Mouse (Mus musculus): ENCODE data around the gene Smim4. TPM values are rescaled to one million over a fixed set of nuclear protein-coding genes. Genes with fewer than 3 reads are reported as not detected.

The Smim4 gene
- polyA plus RNA-seq, 1 experiment from 2014 or later: 89.9 TPM

GRCm38 (mm10) chr14:31165458-31165857, 36.7 kb upstream of the Smim4 start:
- H3K36me3 ChIP-seq: peaks cover 10% of the 10 kb centered on the region
- peaks cover 37% of the 10 kb centered on the region; the same call in 1 of the 2 replicates for H3K4me1 ChIP-seq (replicated peaks)
- H3K9me3 ChIP-seq: no peaks in the 10 kb centered on the region
- H3K27me3 ChIP-seq: no peaks in the 10 kb centered on the region
- no peak overlapping the region for H3K4me2 ChIP-seq
- WGBS: 58% methylated on average over 7 of the region's 7 CpGs
- no peak overlapping the region for H3K27ac ChIP-seq (replicated peaks)
- no peak for ATAC-seq (ENCODE audit: low read depth)
- 0 out of 2 replicates have a peak overlapping the region, but pooled peaks have one; percentile 22 for H3K9ac ChIP-seq
- H3K4me3 ChIP-seq: no peak overlapping the region

GRCm38 (mm10) chr14:31165010-31165409, 36.3 kb upstream of the Smim4 start:
- H3K4me1 ChIP-seq (replicated peaks): peaks cover 37% of the 10 kb centered on the region; the same call in 1 of the 2 replicates
- H3K36me3 ChIP-seq: peaks cover 6% of the 10 kb centered on the region
- 66% methylated on average over 2 of the region's 2 CpGs for WGBS
- no peak for ATAC-seq (ENCODE audit: low read depth)
- no peak overlapping the region for H3K27ac ChIP-seq (replicated peaks)
- H3K4me3 ChIP-seq: no peak overlapping the region
- no peak overlapping the region for H3K9ac ChIP-seq
- H3K4me2 ChIP-seq: no peak overlapping the region
- no peaks in the 10 kb centered on the region for H3K9me3 ChIP-seq
- no peaks in the 10 kb centered on the region for H3K27me3 ChIP-seq

GRCm38 (mm10) chr14:31164067-31164466, 35.3 kb upstream of the Smim4 start:
- no peak for ATAC-seq (ENCODE audit: low read depth)
- H3K9me3 ChIP-seq: no peaks in the 10 kb centered on the region
- 85% methylated on average over 8 of the region's 8 CpGs for WGBS
- no peak overlapping the region for H3K9ac ChIP-seq
- H3K27ac ChIP-seq (replicated peaks): no peak overlapping the region
- peaks cover 37% of the 10 kb centered on the region; the same call in 1 of the 2 replicates for H3K4me1 ChIP-seq (replicated peaks)
- no peaks in the 10 kb centered on the region for H3K27me3 ChIP-seq
- H3K36me3 ChIP-seq: no peaks in the 10 kb centered on the region
- no peak overlapping the region for H3K4me3 ChIP-seq
- H3K4me2 ChIP-seq: no peak overlapping the region

- WGBS: 69% methylated on average over 10 of the region's 10 CpGs
- H3K9me3 ChIP-seq: no peaks in the 10 kb centered on the region
- no peak overlapping the region for H3K4me2 ChIP-seq
- ATAC-seq (ENCODE audit: low read depth): no peak
- no peak overlapping the region for H3K9ac ChIP-seq
- no peaks in the 10 kb centered on the region for H3K27me3 ChIP-seq
- no peak overlapping the region for H3K4me3 ChIP-seq
- H3K27ac ChIP-seq (replicated peaks): no peak overlapping the region
- H3K4me1 ChIP-seq (replicated peaks): peaks cover 17% of the 10 kb centered on the region; the same call in 1 of the 2 replicates
- H3K36me3 ChIP-seq: no peaks in the 10 kb centered on the region
Observed at GRCm38 (mm10) chr14:31161638-31162037, 32.9 kb upstream of the Smim4 start.

- no peak overlapping the region for H3K27ac ChIP-seq (replicated peaks)
- no peak overlapping the region for H3K9ac ChIP-seq
- H3K4me3 ChIP-seq: no peak overlapping the region
- 0 out of 2 replicates have a peak, but pooled peaks cover 12% of the 10 kb centered on the region for H3K4me1 ChIP-seq (replicated peaks)
- H3K9me3 ChIP-seq: no peaks in the 10 kb centered on the region
- H3K4me2 ChIP-seq: no peak overlapping the region
- H3K27me3 ChIP-seq: no peaks in the 10 kb centered on the region
- no peaks in the 10 kb centered on the region for H3K36me3 ChIP-seq
- WGBS: 92% methylated on average over 7 of the region's 7 CpGs
- no peak for ATAC-seq (ENCODE audit: low read depth)
Observed at GRCm38 (mm10) chr14:31161191-31161590, 32.4 kb upstream of the Smim4 start.

GRCm38 (mm10) chr14:31160196-31161150, 31.7 kb upstream of the Smim4 start:
- 0 out of 2 replicates have a peak, but pooled peaks cover 7% of the 10 kb centered on the region for H3K4me1 ChIP-seq (replicated peaks)

GRCm38 (mm10) chr14:31145694-31146093, 16.9 kb upstream of the Smim4 start:
- Histone ChIP-seq H3K4me1 (replicated peaks) (no peaks in the 10 kb centered on the region), H3K9me3 (no peaks in the 10 kb centered on the region), H3K27me3 (no peaks in the 10 kb centered on the region), H3K4me3 (no peak overlapping the region), H3K9ac (no peak overlapping the region), H3K4me2 (no peak overlapping the region), H3K27ac (replicated peaks) (no peak overlapping the region), H3K36me3 (peaks cover 19% of the 10 kb centered on the region)
- ATAC-seq (ENCODE audit: low read depth): no peak
- WGBS: 89% methylated on average over 11 of the region's 11 CpGs

More at GRCm38 (mm10) chr14:31160196-31161150, 31.7 kb upstream of the Smim4 start:
- no peak overlapping the region for H3K4me2 ChIP-seq
- H3K9ac ChIP-seq: no peak overlapping the region
- no peak overlapping the region for H3K4me3 ChIP-seq
- no peaks in the 10 kb centered on the region for H3K27me3 ChIP-seq
- no peaks in the 10 kb centered on the region for H3K9me3 ChIP-seq
- H3K27ac ChIP-seq (replicated peaks): no peak overlapping the region
- WGBS: 83% methylated on average over 27 of the region's 27 CpGs
- no peak for ATAC-seq (ENCODE audit: low read depth)
- no peaks in the 10 kb centered on the region for H3K36me3 ChIP-seq

GRCm38 (mm10) chr14:31141011-31141410, 12.3 kb upstream of the Smim4 start:
- peaks cover 66% of the 10 kb centered on the region for H3K36me3 ChIP-seq
- no peak for ATAC-seq (ENCODE audit: low read depth)
- H3K4me3 ChIP-seq: no peak overlapping the region
- no peaks in the 10 kb centered on the region for H3K27me3 ChIP-seq
- no peak overlapping the region for H3K27ac ChIP-seq (replicated peaks)
- no peak overlapping the region for H3K9ac ChIP-seq
- WGBS: 96% methylated on average over 14 of the region's 14 CpGs
- H3K9me3 ChIP-seq: no peaks in the 10 kb centered on the region
- no peak overlapping the region for H3K4me2 ChIP-seq
- H3K4me1 ChIP-seq (replicated peaks): no peaks in the 10 kb centered on the region

GRCm38 (mm10) chr14:31140141-31140540, 11.4 kb upstream of the Smim4 start:
- Histone ChIP-seq H3K36me3 (peaks cover 74% of the 10 kb centered on the region), H3K4me3 (no peak overlapping the region)

GRCm38 (mm10) chr14:31139666-31140065, 10.9 kb upstream of the Smim4 start:
- H3K9ac ChIP-seq: no peak overlapping the region
- no peaks in the 10 kb centered on the region for H3K27me3 ChIP-seq
- H3K4me2 ChIP-seq: no peak overlapping the region
- no peak for ATAC-seq (ENCODE audit: low read depth)
- H3K9me3 ChIP-seq: no peaks in the 10 kb centered on the region
- 93% methylated on average over 12 of the region's 12 CpGs for WGBS
- peaks cover 79% of the 10 kb centered on the region for H3K36me3 ChIP-seq
- peaks cover 3% of the 10 kb centered on the region; the same call in 1 of the 2 replicates for H3K4me1 ChIP-seq (replicated peaks)
- H3K27ac ChIP-seq (replicated peaks): no peak overlapping the region
- H3K4me3 ChIP-seq: no peak overlapping the region

More at GRCm38 (mm10) chr14:31140141-31140540, 11.4 kb upstream of the Smim4 start:
- no peak overlapping the region for H3K4me2 ChIP-seq
- H3K9ac ChIP-seq: no peak overlapping the region
- no peaks in the 10 kb centered on the region for H3K27me3 ChIP-seq
- no peak overlapping the region for H3K27ac ChIP-seq (replicated peaks)
- no peak for ATAC-seq (ENCODE audit: low read depth)
- no peaks in the 10 kb centered on the region for H3K4me1 ChIP-seq (replicated peaks)
- WGBS: 93% methylated on average over 15 of the region's 15 CpGs
- H3K9me3 ChIP-seq: no peaks in the 10 kb centered on the region

GRCm38 (mm10) chr14:31138897-31139429, 10.2 kb upstream of the Smim4 start:
- no peak for ATAC-seq (ENCODE audit: low read depth)
- peaks cover 81% of the 10 kb centered on the region for H3K36me3 ChIP-seq

GRCm38 (mm10) chr14:31138219-31138896, 9.6 kb upstream of the Smim4 start:
- H3K4me3 ChIP-seq: no peak overlapping the region
- H3K9me3 ChIP-seq: no peaks in the 10 kb centered on the region
- no peak overlapping the region for H3K27ac ChIP-seq (replicated peaks)
- H3K4me1 ChIP-seq (replicated peaks): peaks cover 16% of the 10 kb centered on the region
- ATAC-seq (ENCODE audit: low read depth): no peak
- H3K4me2 ChIP-seq: no peak overlapping the region
- 80% methylated on average over 28 of the region's 35 CpGs for WGBS
- H3K9ac ChIP-seq: no peak overlapping the region
- H3K27me3 ChIP-seq: no peaks in the 10 kb centered on the region
- H3K36me3 ChIP-seq: peaks cover 81% of the 10 kb centered on the region

More at GRCm38 (mm10) chr14:31138897-31139429, 10.2 kb upstream of the Smim4 start:
- no peaks in the 10 kb centered on the region for H3K27me3 ChIP-seq
- peaks cover 10% of the 10 kb centered on the region for H3K4me1 ChIP-seq (replicated peaks)
- H3K4me2 ChIP-seq: no peak overlapping the region
- H3K9me3 ChIP-seq: no peaks in the 10 kb centered on the region
- WGBS: 94% methylated on average over 9 of the region's 9 CpGs
- no peak overlapping the region for H3K9ac ChIP-seq
- no peak overlapping the region for H3K4me3 ChIP-seq
- no peak overlapping the region for H3K27ac ChIP-seq (replicated peaks)
